Mouse (Mus musculus) midbrain, embryonic 11.5 days (tissue): ENCODE measurements at regions not wholly inside any gene's neighbourhood (a gene's known extent, or its start where the extent isn't known, plus 50 kb on each side); places are given as distances from the start of the nearest gene placed in this dataset.
"Not testable (repeated sequence)": the region's sequence is repeated elsewhere in the genome, so short reads cannot be mapped to it uniquely, and the experiment has no call there.

Source experiments
- ATAC-seq: fragments of 200-750 bp; cut with Nextera tagmentation; 2 replicates; pipeline ENCODE4 v1.8.0; 2017; ENCODE audit warnings: moderate TSS enrichment, moderate library complexity; ENCODE audit not compliant: low FRiP score
- DNase-seq: peaks from one replicate; pipeline ENCODE4 v3.0.0; 2015; ENCODE audit warnings: low spot score; ENCODE audit errors: missing footprints
- H3K27ac ChIP-seq: fragments of 300-500 bp; sonication (generic); 2 replicates; pipeline ENCODE4 v1.5.1; 2014; ENCODE audit warnings: low read depth, low read length
- H3K27me3 ChIP-seq: fragments of 300-500 bp; sonication (generic); 2 replicates; pipeline ENCODE4 v1.6.1; 2014; ENCODE audit warnings: mild to moderate bottlenecking, low read length, moderate library complexity, mixed read lengths; ENCODE audit not compliant: control insufficient read depth, insufficient read depth
- H3K36me3 ChIP-seq: fragments of 300-500 bp; sonication (generic); 2 replicates; pipeline ENCODE4 v1.6.1; 2014; ENCODE audit warnings: mild to moderate bottlenecking, low read length, moderate library complexity, mixed read lengths; ENCODE audit not compliant: control insufficient read depth, insufficient read depth
- H3K4me1 ChIP-seq: fragments of 300-500 bp; sonication (generic); 2 replicates; pipeline ENCODE4 v1.6.1; 2014; ENCODE audit warnings: low read length; ENCODE audit not compliant: control insufficient read depth, insufficient read depth
- H3K4me2 ChIP-seq: fragments of 300-500 bp; sonication (generic); 2 replicates; pipeline ENCODE4 v1.6.1; 2014; ENCODE audit warnings: mild to moderate bottlenecking, moderate library complexity
- H3K4me3 ChIP-seq: fragments of 300-500 bp; sonication (generic); 2 replicates; pipeline ENCODE4 v1.5.1; 2014; ENCODE audit warnings: low read depth, low read length
- H3K9ac ChIP-seq: fragments of 300-500 bp; sonication (generic); 2 replicates; pipeline ENCODE4 v1.6.1; 2014; ENCODE audit warnings: low read length
- H3K9me3 ChIP-seq: fragments of 300-500 bp; sonication (generic); 2 replicates; pipeline ENCODE4 v1.6.1; 2016; ENCODE audit warnings: low read length; ENCODE audit not compliant: control insufficient read depth
- WGBS: fragments of 180-500 bp; shearing (Covaris S2); extraction: QIAGEN DNeasy Blood & Tissue Kit; methylation state at CpG from one replicate; pipeline ENCODE4 v1.1.7; 2014; 5-methylcytosine and 5-hydroxymethylcytosine counted together

GRCm38 (mm10) chr17:17197229-17197628 lies 76.0 kb downstream of the Zfp97 start:
- not testable (repeated sequence) for H3K9ac ChIP-seq, H3K27ac ChIP-seq, H3K9me3 ChIP-seq, H3K4me3 ChIP-seq, H3K4me2 ChIP-seq, H3K36me3 ChIP-seq, H3K27me3 ChIP-seq, H3K4me1 ChIP-seq, ATAC-seq, DNase-seq
- WGBS = 93% methylated on average over 1 of the region's 2 CpGs

GRCm38 (mm10) chr17:17229069-17229468 lies 107.9 kb downstream of the Zfp97 start:
- 28% methylated on average over 2 of the region's 2 CpGs for WGBS
- no peak overlapping the region for H3K9ac ChIP-seq
- no peak for ATAC-seq
- no peak overlapping the region for H3K4me3 ChIP-seq
- no peaks in the 10 kb centered on the region for H3K9me3 ChIP-seq
- no peak overlapping the region for H3K4me2 ChIP-seq
- no peaks in the 10 kb centered on the region for H3K36me3 ChIP-seq
- H3K27me3 ChIP-seq = no peaks in the 10 kb centered on the region
- no peaks in the 10 kb centered on the region for H3K4me1 ChIP-seq
- no peak for DNase-seq
- H3K27ac ChIP-seq = no peak overlapping the region

GRCm38 (mm10) chr17:17234329-17235185 lies 113.3 kb downstream of the Zfp97 start:
- not testable (repeated sequence) for H3K27ac ChIP-seq, H3K36me3 ChIP-seq, H3K27me3 ChIP-seq, H3K9me3 ChIP-seq, H3K4me1 ChIP-seq
- WGBS = 0% methylated on average over 19 of the region's 22 CpGs
- H3K4me2 ChIP-seq = peak overlapping the region; percentile 46
- peak overlapping the region; percentile 69 for H3K9ac ChIP-seq
- H3K4me3 ChIP-seq = peak overlapping the region; percentile 50
- DNase-seq (peak; percentile 96), ATAC-seq (peak; percentile 100)

GRCm38 (mm10) chr17:17235186-17235482 lies 113.9 kb downstream of the Zfp97 start:
- ATAC-seq, DNase-seq, H3K36me3 ChIP-seq, H3K27ac ChIP-seq, H3K27me3 ChIP-seq, H3K4me1 ChIP-seq, H3K9me3 ChIP-seq: not testable (repeated sequence)
- Histone ChIP-seq H3K4me2 (peak overlapping the region; percentile 38), H3K4me3 (peak overlapping the region; percentile 50), H3K9ac (peak overlapping the region; percentile 59)
- 0% methylated on average over 5 of the region's 5 CpGs for whole genome bisulfite sequencing
